Mouse (Mus musculus): ENCODE results near the gene Habp4.

Gene Habp4
- long read RNA-seq, experiment 1, full-length matches to known transcripts, result 61 of 63 reads
- long read RNA-seq, experiment 1, partial matches to known transcripts, result 0 of 63 reads
- long read RNA-seq, experiment 1, other reads (novel, unspliced or antisense), result 2 of 63 reads
- long read RNA-seq, experiment 2, full-length matches to known transcripts, result 77 of 83 reads
- long read RNA-seq, experiment 2, partial matches to known transcripts, result 0 of 83 reads
- long read RNA-seq, experiment 2, other reads (novel, unspliced or antisense), result 6 of 83 reads

- intact Hi-C loops (cut with DNase I), result no loop called here
Measured at GRCm38 (mm10) chr13:64161548-64161915, at the start of gene Habp4. Gene Habp4, plus strand, starts transcription at chr13:64161824.

GRCm38 (mm10) chr13:64117442-64117841 lies 44.2 kb upstream of the Habp4 start:
- intact Hi-C loops (cut with DNase I), result no loop called here

DNA sequence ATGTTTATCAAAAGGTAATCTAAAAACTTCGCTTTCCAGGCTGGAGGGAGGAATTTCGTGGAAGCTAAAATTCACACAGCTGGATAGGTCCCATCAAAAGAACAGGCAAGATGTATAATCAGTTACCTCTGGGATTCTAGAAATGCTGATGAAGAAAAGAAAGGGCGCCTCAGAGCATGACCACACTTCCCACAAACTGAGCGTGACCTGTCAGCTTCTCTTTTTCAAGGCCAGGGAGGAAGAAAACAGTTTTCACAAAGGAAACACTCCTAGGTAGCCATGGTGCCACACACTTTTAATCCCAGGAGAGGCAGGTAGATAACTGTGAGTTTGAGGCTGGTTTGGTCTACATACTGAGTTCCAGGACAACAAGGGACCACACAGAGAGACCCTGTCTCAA lies 40.9 kb upstream of the Habp4 start:
- intact Hi-C loops (cut with DNase I), result no loop called here

DNA sequence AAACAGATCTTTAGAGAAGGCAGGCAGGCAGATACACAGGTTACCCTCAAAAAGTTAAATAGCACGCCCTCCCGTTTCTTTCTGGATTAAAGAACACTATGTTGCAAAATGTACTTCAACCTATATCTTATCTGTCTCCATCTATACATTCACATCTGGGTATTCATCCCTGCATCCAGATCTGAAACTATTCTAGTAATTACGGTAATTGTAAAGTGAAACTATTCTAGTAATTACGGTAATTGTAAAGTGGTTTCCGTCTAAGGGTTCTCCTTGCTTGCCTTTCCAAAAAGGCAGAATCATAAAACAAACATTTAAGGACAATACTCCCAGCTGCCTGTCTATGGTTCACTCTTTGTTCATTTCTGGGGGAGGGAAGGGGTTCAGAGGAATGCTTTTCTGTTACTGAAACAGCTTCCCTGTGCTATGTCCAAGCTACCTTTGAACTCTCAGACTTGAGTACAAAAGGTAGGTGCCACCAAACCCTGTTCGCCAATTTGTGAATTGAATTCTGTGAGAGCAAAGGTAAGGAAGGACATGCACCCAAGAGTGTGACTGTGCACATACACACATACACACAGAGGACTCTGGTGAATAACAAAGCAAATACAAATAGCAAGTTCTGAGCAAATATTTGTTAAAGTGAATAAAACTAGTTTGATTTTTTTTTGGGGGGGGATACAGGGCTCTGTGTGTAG lies 38.0 kb upstream of the Habp4 start:
- intact Hi-C loops (cut with DNase I), result no loop called here

GRCm38 (mm10) chr13:64124886-64125285 lies 36.7 kb upstream of the Habp4 start:
- intact Hi-C loops (cut with DNase I), result no loop called here

DNA sequence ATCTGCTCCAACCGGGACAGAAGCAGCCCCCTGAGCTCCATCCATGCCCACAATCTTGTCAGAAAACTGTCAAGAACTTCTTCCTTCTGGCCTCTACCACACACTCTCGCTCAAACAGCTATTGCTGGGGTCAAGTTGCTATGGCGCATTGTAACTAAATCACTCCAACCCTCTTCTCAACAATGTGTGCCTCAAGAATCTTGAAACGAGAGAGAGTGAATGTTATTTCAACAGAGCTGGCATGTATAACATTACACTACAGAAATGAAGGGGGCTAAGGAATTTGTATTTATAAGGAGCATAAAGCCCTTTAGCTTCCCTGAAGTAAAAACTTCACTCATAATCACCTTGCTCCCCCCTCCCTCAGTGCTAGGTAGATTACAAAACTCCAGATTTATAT lies 35.3 kb upstream of the Habp4 start:
- intact Hi-C loops (cut with DNase I), result no loop called here

DNA sequence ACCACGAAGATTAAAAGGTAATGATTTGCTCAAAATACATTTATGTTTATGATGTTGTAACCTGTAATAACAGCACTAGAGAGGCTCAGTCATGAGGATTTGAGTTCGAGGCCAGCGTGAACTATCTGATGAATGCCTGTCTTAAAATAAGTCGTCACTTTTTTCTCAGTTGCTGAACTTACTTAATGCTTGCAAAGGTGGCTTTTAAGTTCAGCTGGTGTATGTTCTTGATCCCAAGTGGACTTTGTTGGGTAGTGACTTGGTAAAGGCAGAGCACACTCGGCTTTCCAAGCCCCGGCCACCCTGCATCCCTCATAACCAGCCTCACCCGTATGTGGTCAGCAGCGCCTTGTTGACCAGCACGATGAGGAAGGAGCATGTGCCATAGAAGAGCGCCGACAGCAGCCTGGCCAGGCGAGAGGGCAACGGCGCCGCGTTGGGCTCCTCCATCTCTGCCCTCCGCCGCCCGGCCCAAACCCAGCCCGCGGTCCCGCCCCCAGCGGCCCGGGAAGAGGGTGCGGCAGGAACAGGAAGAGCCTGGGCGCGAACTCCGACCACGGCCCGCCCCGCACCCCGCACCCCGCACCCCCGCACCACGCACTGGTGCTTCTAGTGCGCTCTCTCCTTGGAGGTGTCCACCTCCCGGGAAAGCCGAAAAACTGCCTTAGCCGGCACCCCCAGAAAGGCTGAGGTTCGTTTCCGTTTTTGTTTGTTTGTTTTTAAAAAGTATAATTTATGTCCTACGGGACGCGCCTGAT lies 32.6 kb upstream of the Habp4 start, which contains the start of gene Slc35d2:
Gene Slc35d2, minus strand, starts transcription at position 511 of the 758 bp plus-strand sequence.
- intact Hi-C loops (cut with DNase I), result no loop called here

GRCm38 (mm10) chr13:64129616-64130375 lies 31.8 kb upstream of the Habp4 start:
- intact Hi-C loops (cut with DNase I), result no loop called here

DNA sequence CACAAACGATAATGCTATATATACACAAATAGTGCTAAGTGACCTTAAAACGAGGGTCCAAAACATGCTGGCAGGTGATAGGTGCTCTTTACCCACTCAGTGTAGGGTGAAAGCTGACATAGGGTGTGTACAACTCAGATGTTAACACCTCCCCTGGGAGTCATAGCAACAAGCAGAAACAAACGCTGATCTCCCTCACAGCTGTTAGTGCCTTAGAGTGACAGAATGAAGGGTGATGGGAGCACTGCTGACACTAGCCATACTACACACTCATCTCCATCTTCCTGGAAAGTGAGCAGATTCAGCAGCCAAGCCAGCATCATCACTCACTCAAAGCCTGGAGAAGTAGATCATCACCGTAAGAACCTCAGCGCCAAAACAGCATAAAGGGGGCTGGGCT lies 11.5 kb upstream of the Habp4 start:
- intact Hi-C loops (cut with DNase I), result no loop called here

GRCm38 (mm10) chr13:64152241-64152669 lies 9.4 kb upstream of the Habp4 start:
- intact Hi-C loops (cut with DNase I), result no loop called here

- intact Hi-C loops (cut with DNase I), result no loop called here
Measured at GRCm38 (mm10) chr13:64152671-64153082, 8.9 kb upstream of the Habp4 start.

DNA sequence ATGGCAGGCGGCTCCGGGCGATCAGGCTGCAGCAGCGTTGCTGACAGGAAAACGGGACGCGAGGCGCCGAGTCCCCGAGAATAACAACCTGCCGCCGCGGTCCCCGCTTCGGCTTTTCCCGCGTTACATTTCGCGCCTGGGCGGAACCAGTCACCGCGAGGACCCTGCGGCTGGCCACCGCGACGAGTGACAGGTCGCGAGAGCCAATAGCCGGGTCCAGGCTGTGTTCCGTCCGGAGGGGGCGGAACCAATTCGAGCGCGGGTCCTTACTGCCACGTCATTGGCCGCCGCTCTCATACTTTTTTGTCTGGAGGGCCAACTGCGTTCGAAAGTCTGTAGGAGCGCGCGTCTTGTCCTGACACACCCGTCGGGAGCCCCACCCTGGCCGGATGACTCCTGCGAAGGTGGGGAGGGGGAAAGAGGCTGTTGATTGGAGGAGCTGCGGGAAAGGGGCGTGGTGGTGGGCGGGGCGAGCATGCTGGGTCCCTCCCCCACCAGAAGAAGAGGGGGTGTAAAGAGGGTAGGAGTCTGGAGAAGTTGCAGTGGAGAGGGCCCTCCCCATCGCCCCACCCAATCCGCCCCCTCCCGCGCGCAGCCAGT lies 8.4 kb upstream of the Habp4 start, which contains the start of gene Zfp367:
Gene Zfp367, minus strand, starts transcription at position 120 of the 600 bp plus-strand sequence.
- intact Hi-C loops (cut with DNase I), result no loop called here

DNA sequence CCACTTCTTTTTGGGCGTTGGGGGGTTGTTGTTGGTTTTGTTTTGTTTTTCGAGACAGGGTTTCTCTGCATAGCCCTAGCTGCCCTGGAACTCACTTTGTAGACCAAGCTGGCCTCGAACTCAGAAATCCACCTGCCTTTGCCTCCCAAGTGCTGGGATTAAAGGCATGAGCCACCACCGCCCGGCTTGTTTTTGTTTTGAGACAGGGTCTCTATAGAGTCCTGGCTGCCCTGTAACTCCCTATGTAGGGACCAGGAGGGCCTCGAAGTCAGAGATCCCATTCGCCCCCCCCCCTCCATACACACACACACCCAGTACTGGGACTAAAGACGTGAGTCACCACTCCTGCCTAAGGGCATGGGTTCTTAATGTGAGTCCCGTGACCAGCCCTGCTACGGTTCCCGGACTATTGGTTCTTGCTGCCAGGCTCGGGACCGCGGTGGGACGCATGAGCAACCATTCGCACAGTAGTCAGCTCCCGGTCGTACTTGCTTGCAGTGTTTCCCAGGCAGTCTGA lies 7.8 kb upstream of the Habp4 start:
- intact Hi-C loops (cut with DNase I), result no loop called here

DNA sequence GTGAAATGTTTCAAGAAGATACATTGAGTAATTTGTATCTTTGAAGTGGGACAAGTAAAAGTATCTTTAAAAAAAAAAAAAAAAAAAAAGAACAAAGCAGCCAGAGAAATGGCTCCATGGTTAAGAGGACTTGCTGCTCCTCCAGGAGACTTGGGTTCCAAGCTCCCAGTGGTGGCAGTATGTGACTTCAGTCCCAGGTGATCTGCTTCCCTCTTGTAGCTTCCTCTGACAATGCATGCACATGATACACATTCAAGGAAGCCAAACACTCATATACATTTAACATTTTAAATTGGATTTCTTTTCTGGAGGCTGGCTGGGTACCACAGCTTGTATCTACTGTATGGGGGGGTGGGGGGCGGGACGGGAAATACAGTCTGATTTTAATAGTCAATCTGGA lies 7.0 kb upstream of the Habp4 start:
- intact Hi-C loops (cut with DNase I), result no loop called here

DNA sequence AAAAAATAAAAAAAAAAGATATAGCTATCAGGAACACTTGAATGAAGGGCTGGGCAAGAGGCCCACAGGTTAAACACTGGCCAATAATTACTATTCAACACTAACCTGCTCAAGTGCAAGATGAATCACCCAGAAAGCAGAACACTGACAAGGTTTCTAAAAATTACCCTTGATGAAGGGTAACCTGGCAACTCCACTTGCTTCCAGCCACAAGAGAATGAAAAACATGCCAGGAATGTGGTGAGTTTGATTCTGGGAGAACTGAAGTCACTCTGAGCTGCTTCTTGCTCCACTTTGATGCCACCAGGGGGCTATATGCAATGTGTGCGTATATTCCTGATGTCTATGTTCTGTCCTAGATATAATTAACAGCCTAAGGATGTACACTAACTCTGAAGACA lies 6.5 kb upstream of the Habp4 start:
- intact Hi-C loops (cut with DNase I), result no loop called here

GRCm38 (mm10) chr13:64156966-64157365 lies 4.7 kb upstream of the Habp4 start:
- intact Hi-C loops (cut with DNase I), result no loop called here

DNA sequence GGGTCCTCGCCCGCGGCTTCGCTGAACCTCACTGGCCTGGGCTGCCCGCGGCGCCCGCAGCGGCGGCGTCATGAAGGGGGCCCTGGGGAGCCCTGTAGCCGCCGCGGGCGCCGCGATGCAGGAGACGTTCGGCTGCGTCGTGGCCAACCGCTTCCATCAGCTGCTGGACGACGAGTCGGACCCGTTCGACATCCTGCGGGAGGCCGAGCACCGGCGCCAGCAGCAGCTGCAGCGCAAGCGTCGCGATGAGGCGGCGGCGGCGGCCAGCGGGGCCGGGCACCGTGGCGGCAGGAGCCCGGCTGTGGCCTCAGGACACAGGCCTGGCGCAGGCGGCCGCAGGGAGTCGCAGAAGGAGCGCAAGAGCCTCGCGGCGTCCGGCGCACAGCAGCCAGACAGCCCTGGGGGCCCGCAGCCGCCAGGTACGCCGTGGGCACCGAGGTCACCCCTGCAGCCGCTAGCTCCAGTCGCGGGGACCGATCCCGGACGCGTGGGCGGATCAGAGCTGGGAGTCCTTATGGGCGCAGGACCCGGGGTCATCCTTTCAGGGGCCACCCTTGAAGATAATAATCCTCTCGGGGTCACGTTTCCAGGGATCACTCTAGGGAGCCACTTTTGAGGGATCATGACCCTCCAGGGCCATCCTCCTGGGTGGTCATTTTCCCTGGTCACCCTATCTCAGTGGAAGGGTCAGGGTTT lies 440 bp downstream of the Habp4 start:
- intact Hi-C loops (cut with DNase I), result no loop called here

DNA sequence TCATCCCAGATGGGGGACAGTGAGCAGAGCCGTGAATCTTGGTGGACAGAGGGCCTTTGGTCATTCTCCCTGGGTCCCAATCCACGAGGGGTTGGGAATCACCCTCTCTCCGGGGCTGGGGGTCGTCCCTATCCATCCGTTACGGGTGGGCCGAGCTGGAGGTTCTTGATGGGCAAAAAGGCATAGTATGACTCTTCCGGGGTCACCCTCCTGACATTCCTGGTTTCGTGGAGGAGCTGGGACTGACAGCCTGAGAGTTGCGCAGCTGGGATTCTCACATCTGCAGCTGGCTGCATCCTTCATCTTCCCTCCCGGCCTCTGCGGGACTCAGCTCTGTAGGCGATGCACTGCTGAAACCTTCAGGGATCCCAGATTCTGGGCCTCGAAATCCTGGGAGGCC lies 1.0 kb downstream of the Habp4 start:
- intact Hi-C loops (cut with DNase I), result no loop called here

- intact Hi-C loops (cut with DNase I), result no loop called here
Measured at GRCm38 (mm10) chr13:64163147-64163715, 1.6 kb downstream of the Habp4 start.

- intact Hi-C loops (cut with DNase I), result no loop called here
Measured at GRCm38 (mm10) chr13:64169746-64170145, 8.1 kb downstream of the Habp4 start.
